Mouse (Mus musculus): ENCODE data around the gene Gdap1l1. TPM values are rescaled to one million over a fixed set of nuclear protein-coding genes. Genes with fewer than 3 reads are reported as not detected.

Gdap1l1 gene
- total RNA-seq, 1 experiment from 2014 or later, result 0.73 TPM

DNA sequence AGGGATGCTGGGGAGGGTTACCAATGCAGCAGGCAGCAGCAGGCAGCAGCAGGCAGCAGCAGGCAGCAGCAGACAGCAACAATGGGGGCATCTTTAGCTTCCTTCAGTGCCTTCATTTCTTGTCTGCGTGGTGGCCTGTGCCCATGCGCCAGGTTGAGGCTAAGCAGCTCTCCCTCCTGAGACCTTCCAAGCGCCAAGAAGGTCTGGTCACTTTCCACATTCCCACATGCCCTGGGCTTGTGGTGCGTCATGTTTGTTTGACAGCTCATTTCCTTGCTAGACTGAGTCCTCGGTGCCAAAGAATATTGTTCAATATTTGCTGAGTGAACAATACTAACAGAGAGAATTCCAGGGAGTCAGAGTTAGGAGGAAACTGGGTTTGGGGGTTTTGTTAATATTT lies 55.7 kb downstream of the Gdap1l1 start:
- no peak for ATAC-seq (replicated peaks; ENCODE audit: low read depth, poor library complexity, severe bottlenecking)

DNA sequence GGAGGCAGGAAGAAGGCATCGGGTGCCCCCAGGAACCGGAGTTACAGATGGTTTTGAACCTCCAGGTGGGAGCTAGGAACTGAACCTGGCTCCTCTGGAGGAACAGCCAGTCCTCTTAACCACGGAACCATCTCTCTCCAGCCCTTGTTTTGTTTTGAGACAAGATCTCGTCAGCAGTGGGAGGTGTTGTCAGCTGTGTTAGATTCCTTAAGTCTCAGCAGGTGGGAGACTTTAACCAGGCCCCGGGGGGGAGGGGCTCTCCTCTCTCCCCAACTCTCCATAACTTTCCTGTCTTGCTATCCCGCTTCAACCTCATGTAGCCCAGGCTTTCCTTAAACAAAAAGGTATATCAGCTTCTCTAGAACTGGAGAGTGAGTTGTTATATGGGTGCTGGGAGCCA lies 56.2 kb downstream of the Gdap1l1 start:
- no peak for ATAC-seq (replicated peaks; ENCODE audit: low read depth, poor library complexity, severe bottlenecking)

DNA sequence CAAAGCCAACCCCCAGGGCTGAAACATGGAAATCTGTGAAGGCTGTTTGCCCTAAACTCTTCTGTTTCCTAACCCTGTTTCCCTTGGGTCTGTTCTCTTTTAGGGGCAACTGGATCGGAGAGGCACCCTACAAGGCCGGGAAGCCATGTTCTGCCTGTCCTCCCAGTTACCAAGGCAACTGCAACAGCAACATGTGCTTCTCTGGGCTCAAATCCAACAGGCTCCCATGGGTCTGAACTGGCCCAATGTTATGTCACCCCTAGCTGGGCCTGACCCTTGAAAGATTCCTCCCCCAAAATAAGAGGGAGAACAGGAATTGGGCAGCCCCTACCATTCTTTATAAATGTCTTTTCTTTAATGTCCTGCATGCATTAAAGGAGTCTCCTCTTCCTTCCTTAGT lies 63.9 kb downstream of the Gdap1l1 start:
- no peak for ATAC-seq (replicated peaks; ENCODE audit: low read depth, poor library complexity, severe bottlenecking)

DNA sequence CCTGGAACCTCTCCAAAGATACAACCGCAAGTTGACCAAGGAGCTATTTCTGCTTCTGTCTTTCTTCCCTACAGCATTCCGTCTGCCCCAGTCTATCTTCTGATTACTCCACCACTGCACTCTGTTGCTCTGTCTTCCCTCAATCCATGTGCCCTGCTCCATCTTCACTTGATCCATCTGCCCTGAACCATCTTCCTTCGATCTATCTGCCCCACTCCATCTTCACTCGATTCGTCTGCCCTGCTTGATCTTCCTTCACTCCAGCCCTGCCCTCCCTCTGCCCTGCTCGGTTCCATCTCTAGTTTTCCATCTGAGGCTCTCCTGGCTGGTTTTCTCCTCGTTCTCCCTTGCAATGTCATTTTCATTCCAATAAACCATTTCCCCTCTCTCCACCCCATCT lies 64.9 kb downstream of the Gdap1l1 start:
- ATAC-seq (replicated peaks; ENCODE audit: low read depth, poor library complexity, severe bottlenecking), result no peak

Other genes starting within 250 kb of the Gdap1l1 start
- not detected in 2 replicates for gene Tox2, start 235.4 kb upstream of the Gdap1l1 start, total RNA-seq (2017)
- gene Jph2, start 40.5 kb upstream of the Gdap1l1 start, total RNA-seq (2017), result not detected in 2 replicates
- gene Oser1, start 13.8 kb upstream of the Gdap1l1 start, total RNA-seq (2017), result 95.2 and 99.9 TPM in 2 replicates
- 3.9 and 5.2 TPM in 2 replicates for gene Fitm2, start 34.2 kb downstream of the Gdap1l1 start, total RNA-seq (2017)
- not detected in 2 replicates for gene R3hdml, start 53.8 kb downstream of the Gdap1l1 start, total RNA-seq (2017)
- gene Hnf4a, start 68.3 kb downstream of the Gdap1l1 start, total RNA-seq (2017), result 4.1 and 6.1 TPM in 2 replicates
- gene Ttpal, start 163.8 kb downstream of the Gdap1l1 start, total RNA-seq (2017), result 7.7 and 10.6 TPM in 2 replicates
- gene Serinc3, start 206.7 kb downstream of the Gdap1l1 start, total RNA-seq (2017), result 646 and 682 TPM in 2 replicates
- gene Pkig, start 219.9 kb downstream of the Gdap1l1 start, total RNA-seq (2017), result 44.8 and 45.5 TPM in 2 replicates